Comparison of ENCODE assay signal across 8 mouse cellular contexts in the genomic region with DNA sequence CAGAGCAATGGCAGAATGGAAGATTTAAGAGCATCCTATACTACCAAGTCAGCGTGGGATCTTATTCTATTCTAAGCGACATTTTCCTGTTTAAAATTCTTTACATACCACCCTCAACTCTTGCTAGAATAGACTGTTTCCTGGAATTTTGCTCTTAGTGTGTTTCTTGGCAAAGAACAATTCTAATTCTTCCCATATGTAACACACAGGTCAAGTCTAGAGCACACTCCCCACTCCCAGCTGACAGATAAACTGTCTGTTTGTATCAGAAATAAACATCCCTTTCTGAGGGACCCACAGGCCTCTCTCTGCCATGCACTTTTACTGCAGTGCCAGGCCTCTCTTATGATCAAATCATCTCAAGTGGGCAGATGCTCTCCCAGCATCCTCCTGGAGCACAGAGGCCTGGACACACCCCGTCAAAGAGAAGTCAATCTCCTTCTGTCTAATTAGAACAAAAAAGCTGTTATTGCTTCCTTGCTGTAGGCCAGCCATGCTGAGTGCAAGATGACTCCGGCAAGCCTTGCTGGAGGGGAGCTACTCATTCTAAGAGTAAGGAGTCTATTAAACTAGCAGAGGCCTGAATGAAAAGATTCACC.
A peak's percentile ranks its signal among the peaks of the same experiment; 100 is the strongest.
DNase-seq lines count a peak whose midpoint lies in the region; ATAC-seq lines count a peak whose summit lies in the region.

No protein-coding gene starts in this region.

- no peaks in the 10 kb centered on the region for H3K27me3 ChIP-seq in kidney, embryonic 16.5 days (ENCODE audit: insufficient read depth, low read length)
- no peaks in the 10 kb centered on the region for H3K27me3 ChIP-seq in intestine, embryonic 16.5 days (replicated peaks; ENCODE audit: control insufficient read depth, insufficient read depth, low read length)

- no peak overlapping the region for H3K4me2 ChIP-seq in kidney, embryonic 16.5 days (replicated peaks; ENCODE audit: low read depth, low read length)
- H3K4me2 ChIP-seq in intestine, embryonic 16.5 days (ENCODE audit: low read depth, low read length): no peak overlapping the region

- no peaks in the 10 kb centered on the region for H3K9me3 ChIP-seq in kidney, embryonic 16.5 days (ENCODE audit: low read length)
- no peaks in the 10 kb centered on the region for H3K9me3 ChIP-seq in intestine, embryonic 16.5 days (ENCODE audit: control insufficient read depth, low read length)

- peak; percentile 34 for DNase-seq in embryo, embryonic 11 days
- no peak for DNase-seq in embryo, embryonic 9.5 days (ENCODE audit: extremely low spot score)
- no peak for DNase-seq in kidney, adult 8-10 months
- peak; percentile 41 for DNase-seq in adipocyte (ENCODE audit: low spot score)
- no peak for DNase-seq in retina, postnatal 1 day
- no peak for DNase-seq in right cerebral cortex, adult 2 months (ENCODE audit: low spot score in 2 of 2)

- H3K4me3 ChIP-seq in kidney, embryonic 16.5 days (ENCODE audit: low read length): no peak overlapping the region
- no peak overlapping the region for H3K4me3 ChIP-seq in intestine, embryonic 16.5 days (ENCODE audit: low read length)

- H3K27ac ChIP-seq in kidney, embryonic 16.5 days (ENCODE audit: low read length): peak overlapping the region; percentile 89
- peak overlapping the region; percentile 71 for H3K27ac ChIP-seq in intestine, embryonic 16.5 days (ENCODE audit: low read length)

- no peaks in the 10 kb centered on the region for H3K36me3 ChIP-seq in kidney, embryonic 16.5 days (ENCODE audit: insufficient read depth, low read length)
- no peaks in the 10 kb centered on the region for H3K36me3 ChIP-seq in intestine, embryonic 16.5 days (ENCODE audit: control insufficient read depth, insufficient read depth, low read length)

- H3K9ac ChIP-seq in kidney, embryonic 16.5 days (replicated peaks; ENCODE audit: low read length): no peak overlapping the region
- no peak overlapping the region for H3K9ac ChIP-seq in intestine, embryonic 16.5 days (ENCODE audit: low read depth, low read length)

- 43% methylated on average over 4 of the region's 4 CpGs for WGBS in kidney, embryonic 16.5 days
- WGBS in intestine, embryonic 16.5 days: 40% methylated on average over 4 of the region's 4 CpGs

- peaks cover 36% of the 10 kb centered on the region for H3K4me1 ChIP-seq in kidney, embryonic 16.5 days (ENCODE audit: insufficient read depth, low read length)
- H3K4me1 ChIP-seq in intestine, embryonic 16.5 days (ENCODE audit: control insufficient read depth, insufficient read depth, low read length): peaks cover 36% of the 10 kb centered on the region

- ATAC-seq in kidney, embryonic 16.5 days (ENCODE audit: low FRiP score, low TSS enrichment): no peak
- ATAC-seq in intestine, embryonic 16.5 days: peak; percentile 41

Comparison
In these comparisons a context has a peak if more than half of its experiments do, and no peak if none do; other contexts are left out.
1. DNase-seq: peak in embryo, embryonic 11 days (single experiment) and adipocyte (single experiment); none in embryo, embryonic 9.5 days (single experiment), kidney, adult 8-10 months (0 of 2), retina, postnatal 1 day (single experiment) and right cerebral cortex, adult 2 months (0 of 2).